Mouse (Mus musculus) olfactory bulb, adult 2 months (tissue): ENCODE results near the gene Sun5.

ENCODE experiments used
- CTCF ChIP-seq: fragments of 200-500 bp; IDR thresholded peaks from 2 replicates; pipeline ENCODE4 v1.5.1; 2012; ENCODE audit warnings: low read depth, mild to moderate bottlenecking, low read length, moderate library complexity; ENCODE audit not compliant: insufficient read depth
- POLR2A ChIP-seq: fragments of 200-500 bp; IDR thresholded peaks from 2 replicates; pipeline ENCODE4 v1.6.1; 2012; ENCODE audit warnings: mild to moderate bottlenecking, low read depth, low read length, moderate library complexity; ENCODE audit not compliant: insufficient read depth

DNA sequence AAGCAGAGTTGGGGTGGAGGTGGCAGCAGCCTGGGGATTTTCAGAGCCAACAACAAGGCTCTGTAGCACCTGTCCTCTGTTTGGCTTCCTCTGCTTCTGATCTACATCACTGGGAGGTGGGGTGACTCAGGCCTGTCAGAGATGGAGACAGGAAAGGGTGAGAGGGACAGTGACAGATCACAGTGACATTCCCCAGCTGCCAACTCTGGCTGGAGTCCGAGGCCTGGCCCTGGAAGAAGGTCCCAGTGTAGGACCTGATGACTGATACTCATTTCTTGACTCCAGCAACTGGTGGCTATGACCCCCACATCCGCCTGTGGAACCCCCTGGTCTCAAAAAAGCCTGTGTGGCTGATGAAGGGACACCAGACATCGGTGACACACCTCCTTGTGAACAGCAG is 61.0 kb downstream of the Sun5 start:
- TF ChIP-seq CTCF (no peak), POLR2A (no peak)
